Mouse (Mus musculus) neural tube, embryonic 14.5 days (tissue): ENCODE measurements around the gene Srd5a1. TPM values are rescaled to one million over a fixed set of nuclear protein-coding genes. Genes with fewer than 3 reads are reported as not detected.

Experiments
- ATAC-seq: fragments of 200-750 bp; cut with Nextera tagmentation; 2 replicates; pipeline ENCODE4 v1.8.0; 2017; ENCODE audit warnings: low read depth, mild to moderate bottlenecking, moderate TSS enrichment, moderate library complexity
- H3K27ac ChIP-seq: fragments of 300-500 bp; sonication (generic); 2 replicates; pipeline ENCODE4 v1.5.1; 2014; ENCODE audit warnings: low read depth, mild to moderate bottlenecking, control low read depth, low read length, moderate library complexity, mixed read lengths
- H3K27me3 ChIP-seq: fragments of 300-500 bp; sonication (generic); 2 replicates; pipeline ENCODE4 v1.6.1; 2014; ENCODE audit warnings: low read length; ENCODE audit not compliant: control insufficient read depth, insufficient read depth
- H3K36me3 ChIP-seq: fragments of 300-500 bp; sonication (generic); 2 replicates; pipeline ENCODE4 v1.6.1; 2014; ENCODE audit warnings: low read length, mixed read lengths; ENCODE audit not compliant: control insufficient read depth, insufficient read depth
- H3K4me1 ChIP-seq: fragments of 300-500 bp; sonication (generic); 2 replicates; pipeline ENCODE4 v1.6.1; 2014; ENCODE audit warnings: low read length; ENCODE audit not compliant: control insufficient read depth, insufficient read depth
- H3K4me2 ChIP-seq: fragments of 300-500 bp; sonication (generic); 2 replicates; pipeline ENCODE4 v1.6.1; 2014; ENCODE audit warnings: mild to moderate bottlenecking, low read depth, low read length, control low read depth
- H3K4me3 ChIP-seq: fragments of 300-500 bp; sonication (generic); 2 replicates; pipeline ENCODE4 v1.5.1; 2014; ENCODE audit warnings: low read depth, low read length, control low read depth, mixed read lengths
- H3K9ac ChIP-seq: fragments of 300-500 bp; sonication (generic); replicated peaks from 2 replicates; pipeline ENCODE4 v1.6.1; 2014; ENCODE audit warnings: low read depth, mild to moderate bottlenecking, control low read depth, low read length, mixed read lengths
- H3K9me3 ChIP-seq: fragments of 300-500 bp; sonication (generic); 2 replicates; pipeline ENCODE4 v1.6.1; 2016; ENCODE audit warnings: low read length; ENCODE audit not compliant: control insufficient read depth
- WGBS: fragments of 180-500 bp; shearing (Covaris S2); extraction: QIAGEN DNeasy Blood & Tissue Kit; methylation state at CpG from one replicate; pipeline ENCODE4 v1.1.7; 2014; 5-methylcytosine and 5-hydroxymethylcytosine counted together
- polyA plus RNA-seq: library from polyadenylated mRNA; unstranded; fragments of >200 nt; fragmentation: Nextera tagmentation; extraction: Ambion mirVana; gene quantifications from 2 replicates; pipeline ENCODE4 v1.2.1, GENCODE M21; 2014

Srd5a1 gene
- polyA plus RNA-seq, 1 experiment from 2014 or later, result 29.4 TPM

DNA sequence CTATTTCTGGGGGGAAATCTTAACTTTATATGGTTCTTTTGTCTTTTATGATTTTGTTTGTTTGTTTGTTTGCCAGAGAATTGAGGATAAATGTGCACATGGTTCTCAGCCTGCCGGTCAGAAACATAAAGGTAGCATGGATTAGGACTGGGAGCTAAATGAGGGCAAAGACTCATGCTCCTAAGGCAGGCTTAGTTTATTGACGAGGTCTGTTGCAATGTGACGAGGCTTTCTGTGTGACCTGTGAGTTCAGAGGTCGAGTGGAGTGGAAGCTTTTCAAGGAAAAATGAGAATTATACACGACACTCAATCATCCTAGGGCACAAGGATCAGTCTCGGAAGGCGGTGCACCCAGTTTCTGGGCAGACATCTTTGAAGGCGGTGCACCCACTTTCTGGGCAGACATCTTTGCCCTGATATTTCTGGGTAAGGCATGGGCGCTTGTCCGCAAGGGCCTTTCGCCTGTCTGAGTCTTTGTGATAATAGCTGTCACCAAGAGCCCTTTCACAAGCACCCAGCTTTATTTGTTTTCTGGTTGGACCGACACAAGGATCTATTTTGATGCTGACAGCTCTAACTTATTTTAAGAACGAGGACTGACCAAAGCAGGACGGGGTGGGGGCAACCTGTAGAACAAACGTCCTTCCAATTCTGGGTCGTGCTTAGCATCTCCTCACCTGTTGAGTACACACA is 63.6 kb downstream of the Srd5a1 start:
- H3K27ac ChIP-seq, result no peak overlapping the region
- no peak for ATAC-seq
- H3K9ac ChIP-seq, result no peak overlapping the region
- H3K9me3 ChIP-seq, result no peaks in the 10 kb centered on the region
- WGBS, result 71% methylated on average over 16 of the region's 16 CpGs
- no peak overlapping the region for H3K4me3 ChIP-seq
- H3K4me1 ChIP-seq, result peaks cover 7% of the 10 kb centered on the region; the same call in 1 of the 2 replicates
- H3K36me3 ChIP-seq, result no peaks in the 10 kb centered on the region
- no peaks in the 10 kb centered on the region for H3K27me3 ChIP-seq
- no peak overlapping the region for H3K4me2 ChIP-seq

DNA sequence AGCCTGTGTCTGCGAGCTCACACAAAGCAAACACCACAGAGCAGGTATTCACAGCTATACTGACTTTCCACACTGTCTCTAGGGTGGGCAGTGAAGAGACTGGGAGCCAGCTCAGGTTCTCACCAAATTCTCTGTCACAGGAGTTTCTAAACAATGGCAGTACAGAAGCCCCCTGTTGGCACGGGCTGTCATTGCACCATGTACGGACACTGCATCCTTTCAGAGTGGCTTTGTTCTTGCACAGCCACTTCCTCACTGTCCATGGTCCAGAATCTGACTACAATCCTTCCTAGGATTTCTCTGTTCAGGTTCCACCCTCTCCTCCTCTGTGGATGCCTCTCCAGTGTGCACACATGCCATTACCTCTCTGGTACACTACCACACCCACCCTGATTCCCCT is 66.2 kb downstream of the Srd5a1 start:
- ATAC-seq, result no peak
- Histone ChIP-seq H3K4me2 (no peak overlapping the region), H3K4me3 (no peak overlapping the region), H3K27ac (no peak overlapping the region), H3K4me1 (peaks cover 7% of the 10 kb centered on the region; the same call in 1 of the 2 replicates), H3K36me3 (no peaks in the 10 kb centered on the region), H3K9me3 (no peaks in the 10 kb centered on the region), H3K9ac (no peak overlapping the region), H3K27me3 (no peaks in the 10 kb centered on the region)
- 31% methylated on average over 3 of the region's 3 CpGs for WGBS

DNA sequence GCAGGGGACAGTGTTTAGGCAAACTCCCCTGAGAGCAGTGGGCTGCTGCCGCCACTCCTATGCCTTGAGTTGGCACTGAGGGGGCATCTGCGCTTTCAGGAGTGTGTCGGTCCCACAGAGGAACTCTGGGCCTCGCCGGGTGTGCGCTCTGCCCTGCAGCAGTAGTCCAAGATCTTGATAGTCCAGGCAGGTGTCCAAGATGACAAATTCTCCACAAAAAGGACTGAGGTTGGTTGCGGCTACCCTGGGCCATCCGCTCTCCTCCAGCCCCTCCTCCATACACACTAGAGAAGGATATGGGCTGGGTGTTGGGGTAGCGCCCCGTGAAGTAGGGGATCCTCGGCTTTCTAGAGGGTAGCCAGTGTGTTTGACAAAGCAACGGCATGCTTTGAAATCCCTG is 67.6 kb downstream of the Srd5a1 start:
- H3K9me3 ChIP-seq, result no peaks in the 10 kb centered on the region
- no peak overlapping the region for H3K9ac ChIP-seq
- peaks cover 7% of the 10 kb centered on the region; the same call in 1 of the 2 replicates for H3K4me1 ChIP-seq
- ATAC-seq, result no peak
- H3K27ac ChIP-seq, result no peak overlapping the region
- no peaks in the 10 kb centered on the region for H3K27me3 ChIP-seq
- WGBS, result 43% methylated on average over 12 of the region's 12 CpGs
- H3K36me3 ChIP-seq, result no peaks in the 10 kb centered on the region
- H3K4me2 ChIP-seq, result no peak overlapping the region
- H3K4me3 ChIP-seq, result no peak overlapping the region

DNA sequence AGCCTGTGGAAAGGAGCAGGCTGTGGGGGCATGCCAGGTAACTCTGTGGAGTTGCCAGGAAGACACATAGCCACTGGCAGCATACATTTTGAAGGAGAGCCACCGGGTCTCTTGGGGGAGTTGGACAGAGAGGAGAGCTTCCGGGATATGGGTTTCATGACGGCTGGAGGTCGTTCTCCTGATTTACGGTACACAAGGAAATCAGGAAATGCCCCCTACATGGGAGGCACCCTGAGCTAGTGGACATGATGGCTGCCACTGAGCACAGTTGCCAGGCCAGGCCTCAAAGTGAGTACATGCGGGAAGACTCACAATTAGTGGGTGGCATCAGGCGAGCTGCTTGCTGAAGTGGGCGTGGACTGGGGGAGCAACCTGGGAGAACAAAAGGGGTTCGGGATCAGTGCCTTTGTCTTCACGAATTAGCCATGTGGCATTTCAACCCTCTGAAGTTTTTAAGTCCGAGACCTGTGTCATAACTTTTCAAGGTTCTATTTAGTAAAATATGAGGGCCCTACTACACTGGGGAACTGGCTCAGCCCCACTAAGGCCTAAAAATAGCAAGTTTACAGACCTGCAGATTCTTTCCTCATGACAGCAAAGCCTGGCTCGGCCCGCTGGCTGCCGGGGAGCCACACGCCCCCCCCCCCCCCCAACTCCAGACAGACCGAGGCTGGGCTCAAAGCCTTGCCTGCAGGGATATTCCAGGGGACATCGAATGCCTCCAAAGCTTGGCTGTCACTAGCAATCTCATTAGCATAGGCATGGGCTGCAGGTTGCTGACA is 68.5 kb downstream of the Srd5a1 start:
- no peaks in the 10 kb centered on the region for H3K27me3 ChIP-seq
- no peaks in the 10 kb centered on the region for H3K9me3 ChIP-seq
- no peak overlapping the region for H3K27ac ChIP-seq
- H3K9ac ChIP-seq, result no peak overlapping the region
- 33% methylated on average over 17 of the region's 17 CpGs for WGBS
- no peak overlapping the region for H3K4me2 ChIP-seq
- no peak overlapping the region for H3K4me3 ChIP-seq
- H3K4me1 ChIP-seq, result peaks cover 7% of the 10 kb centered on the region; the same call in 1 of the 2 replicates
- ATAC-seq, result no peak
- no peaks in the 10 kb centered on the region for H3K36me3 ChIP-seq

DNA sequence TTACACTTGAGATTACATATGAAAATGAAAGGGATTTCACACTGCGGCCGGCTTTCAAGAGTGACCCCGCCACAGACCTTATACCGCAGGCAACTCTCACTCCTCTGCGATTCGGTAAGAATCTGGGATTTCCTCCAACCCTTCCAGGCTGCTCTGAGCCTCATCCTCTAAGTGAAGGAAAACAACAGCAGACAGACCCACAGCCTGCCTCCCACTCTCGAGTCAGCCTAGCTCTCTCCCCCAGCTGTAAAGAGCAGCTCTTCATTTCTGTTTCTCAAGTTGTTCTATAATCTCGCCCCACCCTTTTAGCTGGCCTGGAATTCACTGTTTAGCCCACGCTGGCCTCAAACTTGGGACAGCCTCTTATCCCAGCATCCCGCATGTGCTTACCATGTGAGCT is 69.5 kb downstream of the Srd5a1 start:
- H3K27me3 ChIP-seq, result no peaks in the 10 kb centered on the region
- no peak overlapping the region for H3K27ac ChIP-seq
- H3K4me1 ChIP-seq, result peaks cover 7% of the 10 kb centered on the region; the same call in 1 of the 2 replicates
- no peak overlapping the region for H3K4me3 ChIP-seq
- ATAC-seq, result no peak
- no peak overlapping the region for H3K9ac ChIP-seq
- no peaks in the 10 kb centered on the region for H3K9me3 ChIP-seq
- H3K36me3 ChIP-seq, result no peaks in the 10 kb centered on the region
- H3K4me2 ChIP-seq, result no peak overlapping the region
- WGBS, result 76% methylated on average over 10 of the region's 10 CpGs

DNA sequence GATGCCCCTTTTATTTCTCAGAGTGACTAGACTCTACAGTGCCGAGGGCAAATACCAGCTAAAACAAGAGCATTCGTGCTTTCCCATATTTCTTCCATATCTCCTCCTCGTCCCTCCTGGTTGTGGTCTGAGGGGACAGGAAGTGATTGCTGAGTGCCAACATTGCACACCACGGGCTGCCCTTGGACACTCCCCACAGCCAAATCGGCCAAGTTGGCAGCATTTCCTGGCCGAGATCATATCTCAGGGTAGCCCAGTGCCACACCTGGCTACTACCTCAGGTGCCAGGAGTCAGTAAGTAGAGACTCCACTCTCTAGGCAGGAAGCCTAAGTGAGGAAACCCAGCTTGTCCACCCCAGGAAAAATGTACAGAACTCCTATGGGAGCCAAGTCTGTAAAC is 70.0 kb downstream of the Srd5a1 start:
- no peaks in the 10 kb centered on the region for H3K36me3 ChIP-seq
- no peaks in the 10 kb centered on the region for H3K9me3 ChIP-seq
- H3K4me1 ChIP-seq, result peaks cover 7% of the 10 kb centered on the region; the same call in 1 of the 2 replicates
- no peak for ATAC-seq
- H3K4me2 ChIP-seq, result no peak overlapping the region
- H3K9ac ChIP-seq, result no peak overlapping the region
- H3K27me3 ChIP-seq, result no peaks in the 10 kb centered on the region
- no peak overlapping the region for H3K4me3 ChIP-seq
- H3K27ac ChIP-seq, result no peak overlapping the region
- 88% methylated on average over 6 of the region's 6 CpGs for WGBS

DNA sequence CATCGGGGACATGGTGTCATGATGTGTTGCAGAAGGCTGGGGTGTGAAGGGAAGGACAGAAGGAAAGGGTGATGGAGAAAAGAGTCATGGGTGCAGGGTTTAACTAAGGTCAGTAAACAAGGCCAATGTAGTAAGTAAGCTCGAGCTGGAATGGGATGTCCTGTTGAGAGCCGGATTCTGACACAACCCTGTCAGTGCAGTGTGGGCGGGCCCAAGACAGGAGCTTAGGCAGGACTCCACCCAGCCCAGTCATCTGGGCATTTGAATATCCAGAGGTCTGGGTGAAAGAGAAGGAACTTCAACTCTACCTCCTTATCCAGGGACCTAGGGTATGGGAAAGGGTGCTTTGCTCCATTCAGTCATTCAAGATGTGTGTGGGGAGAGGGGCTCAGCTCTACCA is 72.9 kb downstream of the Srd5a1 start:
- Histone ChIP-seq H3K27ac (no peak overlapping the region), H3K4me1 (peaks cover 3% of the 10 kb centered on the region; the same call in 1 of the 2 replicates), H3K4me2 (no peak overlapping the region), H3K9ac (no peak overlapping the region), H3K4me3 (no peak overlapping the region), H3K36me3 (no peaks in the 10 kb centered on the region), H3K27me3 (no peaks in the 10 kb centered on the region), H3K9me3 (no peaks in the 10 kb centered on the region)
- 42% methylated on average over 4 of the region's 4 CpGs for WGBS
- no peak for ATAC-seq

DNA sequence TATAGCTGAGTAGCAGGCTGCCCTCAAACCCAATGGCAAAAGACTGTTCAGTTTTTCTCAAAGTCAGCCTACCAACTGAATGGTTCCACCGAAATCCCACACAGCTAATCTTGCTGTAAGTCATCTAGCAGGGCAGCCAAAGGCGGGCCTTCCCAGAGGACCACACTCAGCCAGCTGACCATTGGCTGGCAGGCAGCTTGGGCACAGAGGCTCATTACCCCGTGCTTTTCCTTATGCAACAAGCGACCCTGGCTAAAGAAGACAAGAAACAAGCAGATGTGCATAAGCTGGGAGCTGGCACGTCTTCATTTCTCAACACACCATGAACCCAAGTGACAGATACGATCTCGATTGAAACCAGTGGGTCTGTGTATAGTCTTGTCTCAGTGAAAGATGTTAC is 73.9 kb downstream of the Srd5a1 start:
- no peak overlapping the region for H3K4me3 ChIP-seq
- no peak overlapping the region for H3K27ac ChIP-seq
- H3K4me1 ChIP-seq, result peaks cover 5% of the 10 kb centered on the region; the same call in 1 of the 2 replicates
- no peaks in the 10 kb centered on the region for H3K36me3 ChIP-seq
- no peaks in the 10 kb centered on the region for H3K27me3 ChIP-seq
- WGBS, result 74% methylated on average over 7 of the region's 7 CpGs
- no peak overlapping the region for H3K9ac ChIP-seq
- ATAC-seq, result no peak
- no peaks in the 10 kb centered on the region for H3K9me3 ChIP-seq
- no peak overlapping the region for H3K4me2 ChIP-seq

DNA sequence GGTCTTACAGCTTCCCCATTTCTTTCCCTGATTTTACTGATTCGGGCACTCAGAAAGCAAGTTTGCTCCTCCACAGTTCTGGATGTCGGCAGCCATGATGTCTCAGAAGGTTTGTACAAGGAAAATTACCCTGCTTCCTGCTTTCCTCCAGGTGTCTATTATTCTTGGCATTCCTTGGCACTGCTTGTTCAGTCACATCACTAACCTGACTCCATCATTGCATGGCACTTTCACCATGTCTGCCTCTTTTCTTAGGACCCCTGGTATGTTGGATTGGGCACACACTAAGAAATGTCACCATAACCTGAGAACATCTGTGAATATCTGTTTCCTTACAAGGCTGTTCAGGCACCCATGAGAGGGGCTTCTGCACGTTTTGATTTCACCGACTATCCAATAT is 75.2 kb downstream of the Srd5a1 start:
- peak overlapping the region; percentile 92; the same call in 1 of the 2 replicates for H3K4me2 ChIP-seq
- H3K36me3 ChIP-seq, result no peaks in the 10 kb centered on the region
- H3K27ac ChIP-seq, result no peak overlapping the region
- no peak overlapping the region for H3K4me3 ChIP-seq
- 86% methylated on average over 4 of the region's 4 CpGs for WGBS
- no peak for ATAC-seq
- no peaks in the 10 kb centered on the region for H3K9me3 ChIP-seq
- H3K4me1 ChIP-seq, result peaks cover 18% of the 10 kb centered on the region
- no peaks in the 10 kb centered on the region for H3K27me3 ChIP-seq
- no peak overlapping the region for H3K9ac ChIP-seq
